Mouse (Mus musculus) cerebellum, postnatal 4 days (tissue): Measurements from ENCODE around the gene Ckap5.
A peak's percentile ranks its signal among the peaks of the same experiment; 100 is the strongest.

Experiments
- DNase-seq, 2 experiments: peaks; one replicate each; pipeline ENCODE4 v3.0.0; 2022; ENCODE audit warnings: low spot score in 2 of 2, mixed read lengths in 1 of 2

Ckap5 gene

DNA sequence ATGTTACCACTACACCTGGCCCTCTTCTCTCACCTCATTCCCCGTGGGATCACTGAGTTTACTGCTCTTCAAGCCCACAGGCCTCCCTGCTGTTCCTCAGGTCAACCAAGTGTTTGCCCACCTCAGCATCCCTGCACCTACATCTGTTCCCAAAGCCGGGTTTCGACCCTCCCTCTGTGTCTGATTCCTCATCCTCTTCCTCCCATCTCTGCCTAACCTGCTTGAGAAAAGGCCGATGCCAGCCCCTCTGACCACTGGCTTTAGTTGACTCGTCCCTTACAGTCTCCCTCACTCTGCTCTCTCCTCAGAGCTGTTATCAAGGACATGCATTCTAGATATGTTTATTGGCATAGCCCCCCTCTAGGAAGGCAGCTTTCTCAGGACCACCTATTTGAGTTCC lies 100.9 kb downstream of the Ckap5 start:
- DNase-seq = no peak

DNA sequence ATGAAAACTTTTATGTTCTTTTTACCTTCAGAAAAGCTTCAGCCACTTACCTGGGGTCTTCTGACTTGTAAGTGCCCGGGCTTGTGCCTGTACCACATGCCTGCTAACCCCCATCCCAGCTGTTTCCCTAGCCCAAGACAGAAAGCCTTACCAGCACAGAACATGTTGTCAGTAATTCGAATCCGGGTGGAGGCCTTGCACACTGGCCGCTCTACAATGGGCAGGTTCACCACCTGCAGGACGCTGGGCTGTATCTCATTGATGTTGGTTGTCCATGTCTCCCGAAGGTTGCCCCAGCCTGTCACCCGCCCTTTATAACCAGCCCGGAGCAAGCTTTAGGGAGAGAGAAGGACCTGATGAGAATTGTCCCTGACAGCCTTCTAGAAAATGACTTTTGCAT lies 101.6 kb downstream of the Ckap5 start:
- DNase-seq = no peak

DNA sequence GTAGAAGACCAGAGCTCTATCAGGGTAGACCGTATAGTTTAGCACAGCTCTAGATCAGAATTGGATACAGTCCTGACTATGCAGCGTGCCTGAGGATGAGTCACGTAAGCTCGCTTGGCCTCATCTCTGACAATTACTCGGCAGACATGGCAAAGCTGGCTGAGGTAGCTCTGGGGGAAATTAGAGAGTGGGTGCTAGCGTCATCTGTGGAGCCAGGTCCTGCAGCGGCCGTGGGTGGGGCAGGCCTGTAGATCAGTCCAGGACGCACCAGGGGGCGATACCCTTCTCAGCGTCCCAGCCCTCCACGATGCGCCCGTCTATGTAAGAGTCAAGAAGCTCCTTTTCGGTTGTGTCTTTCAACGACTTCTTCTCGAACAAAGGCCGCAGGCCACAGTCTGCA lies 103.1 kb downstream of the Ckap5 start:
- DNase-seq = no peak

DNA sequence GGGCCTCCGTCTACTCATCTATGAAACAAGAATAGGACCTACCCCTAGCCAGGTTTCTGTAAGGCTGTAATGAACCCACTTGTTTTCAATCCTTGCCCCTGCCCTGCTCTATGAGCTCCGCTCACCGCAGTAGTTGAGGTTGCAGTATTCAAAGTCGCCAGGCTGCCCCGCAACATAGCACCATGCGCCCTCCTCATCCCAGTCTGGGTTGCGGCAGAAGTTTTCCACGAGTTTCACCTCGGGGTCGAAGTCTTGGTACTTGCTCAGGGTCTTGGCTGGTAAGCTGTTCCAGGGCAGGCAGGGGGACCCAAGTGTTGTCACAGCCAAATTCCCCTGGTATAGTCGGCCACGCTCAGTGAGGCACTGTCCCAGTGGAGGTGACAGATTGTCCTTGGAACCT lies 103.8 kb downstream of the Ckap5 start:
- DNase-seq = no peak

DNA sequence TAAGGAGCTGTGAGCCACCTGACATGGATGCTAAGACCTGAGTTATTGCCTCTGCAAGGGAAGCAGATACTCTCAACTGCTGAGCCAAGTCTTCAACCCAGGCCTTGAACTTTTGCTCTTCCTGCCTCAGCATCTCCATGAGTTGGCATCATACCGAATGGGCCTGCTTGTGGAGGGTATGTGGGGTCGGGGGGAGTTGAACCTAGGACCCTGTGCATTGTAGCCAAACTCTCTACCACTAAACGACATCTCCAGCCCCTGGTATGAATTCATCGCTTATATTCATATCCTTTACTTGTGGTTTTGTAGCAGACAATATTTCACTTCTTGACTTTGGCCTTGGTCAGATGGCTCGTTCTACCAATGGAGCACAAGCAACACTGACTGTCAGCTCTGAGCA lies 105.3 kb downstream of the Ckap5 start:
- DNase-seq = no peak

GRCm38 (mm10) chr2:91632316-91632715 lies 105.8 kb downstream of the Ckap5 start:
- DNase-seq = no peak

DNA sequence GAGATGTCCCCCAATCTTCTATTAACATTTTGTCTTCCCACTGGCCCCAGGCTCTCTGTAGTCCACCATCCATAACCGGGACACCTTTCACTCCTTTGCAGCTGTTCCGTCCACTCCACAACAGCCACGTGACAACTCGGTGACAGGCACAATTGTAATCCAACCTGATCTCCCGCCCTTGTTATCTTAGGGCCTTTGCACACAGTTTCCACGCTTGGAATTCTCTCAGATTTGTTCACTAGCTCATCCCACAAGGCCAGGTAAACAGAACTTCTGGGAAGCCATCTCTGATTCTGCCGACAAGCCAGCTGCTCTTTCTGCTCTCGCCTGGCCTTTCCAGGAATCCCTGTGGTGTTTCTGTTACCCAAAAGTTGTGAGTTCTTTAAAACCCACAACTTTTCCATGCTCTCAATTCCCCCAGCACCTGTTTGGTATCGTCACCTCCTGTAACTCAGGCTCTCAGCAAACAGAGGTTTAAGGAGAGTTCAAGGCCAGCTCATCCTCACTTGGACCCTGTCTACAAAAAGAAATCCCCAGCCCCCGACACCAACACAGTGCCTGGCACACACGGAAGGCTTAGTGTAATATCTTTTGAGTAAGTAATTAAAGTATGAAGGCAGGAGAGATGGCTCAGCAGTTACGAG lies 106.9 kb downstream of the Ckap5 start:
- DNase-seq = no peak

DNA sequence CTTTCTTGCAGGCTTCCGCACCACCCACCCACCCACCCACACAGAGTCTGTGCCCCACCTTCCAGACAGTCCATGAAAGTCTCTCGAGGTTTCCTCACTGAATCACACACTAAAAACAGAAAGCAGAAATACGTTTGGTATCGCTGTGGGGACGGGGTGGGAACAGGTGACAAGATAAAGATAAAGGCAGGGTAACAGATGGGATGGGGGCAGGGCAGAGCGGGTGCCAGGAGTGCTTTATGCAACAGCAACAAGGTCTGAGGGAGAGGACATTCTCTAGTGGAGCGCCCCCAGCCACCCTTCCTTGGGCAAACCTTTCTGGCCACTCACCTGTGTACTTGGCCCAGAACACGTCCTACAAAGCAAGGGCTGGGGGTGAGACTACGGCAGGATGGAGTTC lies 108.3 kb downstream of the Ckap5 start:
- no peak for DNase-seq

DNA sequence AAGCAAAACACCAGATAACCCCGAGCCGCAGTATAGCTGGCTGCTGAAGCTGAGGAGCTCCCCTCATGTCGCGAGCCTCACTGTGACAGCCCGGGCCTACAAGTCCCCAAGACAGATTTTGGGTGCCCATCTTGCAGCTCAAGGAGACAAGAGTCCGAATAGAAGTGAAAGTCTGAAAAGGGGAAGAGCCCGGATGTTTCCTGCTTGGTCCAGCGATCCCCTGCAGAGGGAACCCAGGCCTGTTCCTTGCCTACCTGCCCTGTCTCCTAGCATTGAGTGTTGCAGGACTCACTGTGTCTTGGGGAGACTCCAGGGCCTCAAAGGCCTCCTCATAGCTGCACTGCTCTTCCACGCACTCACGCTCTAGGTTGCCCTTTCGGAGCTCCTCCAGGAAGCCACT lies 108.9 kb downstream of the Ckap5 start:
- DNase-seq = no peak

DNA sequence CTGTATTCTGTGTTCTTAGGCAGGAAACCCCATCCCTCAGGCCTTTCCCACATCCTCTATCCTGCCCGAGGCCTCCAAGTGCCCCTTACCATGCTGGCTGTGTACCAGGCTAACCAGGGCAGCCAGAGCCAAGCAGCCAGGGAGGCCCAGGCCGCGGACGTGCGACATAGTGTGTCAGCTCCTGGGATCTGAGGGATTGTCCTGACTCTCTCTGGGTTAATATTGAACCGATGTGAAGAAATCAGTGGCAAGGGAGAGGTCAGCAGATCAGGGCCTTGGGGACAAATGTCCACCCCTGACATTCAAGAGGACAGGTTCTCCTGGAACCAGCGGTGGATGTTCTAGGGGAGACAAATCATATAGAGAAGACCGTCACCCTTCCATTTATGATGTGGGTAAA lies 109.7 kb downstream of the Ckap5 start, which contains the start of gene F2:
F2 (minus strand) TSS at position 186 of the 400 bp plus-strand sequence.
- DNase-seq = no peak

GRCm38 (mm10) chr2:91636727-91637338 lies 110.3 kb downstream of the Ckap5 start:
- DNase-seq = no peak

- DNase-seq = no peak
Measured at GRCm38 (mm10) chr2:91638931-91639330, 112.4 kb downstream of the Ckap5 start.

DNA sequence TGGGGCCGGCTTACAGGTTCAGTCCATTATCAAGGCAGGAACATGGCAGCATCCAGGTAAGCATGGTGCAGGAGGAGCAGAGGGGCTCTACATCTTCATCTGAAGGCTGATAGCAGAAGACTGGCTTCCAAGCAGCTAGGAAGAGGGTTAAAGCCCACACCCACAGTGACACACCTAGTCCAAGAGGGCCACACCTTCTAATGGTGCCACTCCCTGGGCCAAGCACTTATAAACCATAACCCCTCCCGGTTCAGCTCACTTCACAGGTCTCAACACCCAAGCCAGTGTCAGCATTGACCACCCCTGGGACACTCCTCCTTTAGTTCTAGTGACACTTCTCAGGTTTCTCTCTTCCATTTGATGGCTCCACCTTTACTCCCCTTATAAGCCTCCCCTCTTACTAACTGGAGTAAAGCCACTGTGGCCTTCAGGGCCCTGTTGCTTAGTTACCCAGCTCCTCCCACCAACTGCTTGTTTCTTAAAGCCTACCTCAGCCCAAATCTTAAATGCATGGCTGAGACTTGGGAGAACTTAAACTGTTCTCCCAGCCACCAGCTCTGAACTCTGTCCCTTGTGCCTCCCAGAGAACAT lies 116.4 kb downstream of the Ckap5 start:
- no peak for DNase-seq

- DNase-seq = no peak
Measured at GRCm38 (mm10) chr2:91644021-91644420, 117.5 kb downstream of the Ckap5 start.

- DNase-seq = no peak
Measured at GRCm38 (mm10) chr2:91645354-91645753, 118.8 kb downstream of the Ckap5 start.

- no peak for DNase-seq
Measured at GRCm38 (mm10) chr2:91645811-91646210, 119.2 kb downstream of the Ckap5 start.

DNA sequence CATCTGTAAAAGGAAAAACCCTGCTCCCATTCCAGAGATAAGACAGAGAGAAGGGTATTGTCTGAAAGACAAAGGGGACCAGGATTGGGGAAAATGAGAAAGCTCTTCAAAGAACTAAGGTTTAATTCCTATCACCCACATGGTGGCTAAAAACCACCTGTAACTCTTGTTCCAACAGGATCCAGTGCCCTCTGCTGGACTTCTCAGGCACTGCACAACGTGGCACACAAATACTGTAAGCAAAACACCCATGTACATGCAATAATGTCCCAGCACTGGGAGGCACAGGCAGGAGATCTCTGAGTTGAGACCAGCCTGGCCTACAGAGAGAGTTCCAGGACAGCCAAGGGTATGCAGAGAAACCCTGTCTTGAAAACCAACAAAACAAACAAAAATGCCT lies 120.2 kb downstream of the Ckap5 start:
- DNase-seq = peak in 1 of 2 experiments; percentile 72

GRCm38 (mm10) chr2:91649152-91649551 lies 122.6 kb downstream of the Ckap5 start:
- peak in 1 of 2 experiments; percentile 14 for DNase-seq

DNA sequence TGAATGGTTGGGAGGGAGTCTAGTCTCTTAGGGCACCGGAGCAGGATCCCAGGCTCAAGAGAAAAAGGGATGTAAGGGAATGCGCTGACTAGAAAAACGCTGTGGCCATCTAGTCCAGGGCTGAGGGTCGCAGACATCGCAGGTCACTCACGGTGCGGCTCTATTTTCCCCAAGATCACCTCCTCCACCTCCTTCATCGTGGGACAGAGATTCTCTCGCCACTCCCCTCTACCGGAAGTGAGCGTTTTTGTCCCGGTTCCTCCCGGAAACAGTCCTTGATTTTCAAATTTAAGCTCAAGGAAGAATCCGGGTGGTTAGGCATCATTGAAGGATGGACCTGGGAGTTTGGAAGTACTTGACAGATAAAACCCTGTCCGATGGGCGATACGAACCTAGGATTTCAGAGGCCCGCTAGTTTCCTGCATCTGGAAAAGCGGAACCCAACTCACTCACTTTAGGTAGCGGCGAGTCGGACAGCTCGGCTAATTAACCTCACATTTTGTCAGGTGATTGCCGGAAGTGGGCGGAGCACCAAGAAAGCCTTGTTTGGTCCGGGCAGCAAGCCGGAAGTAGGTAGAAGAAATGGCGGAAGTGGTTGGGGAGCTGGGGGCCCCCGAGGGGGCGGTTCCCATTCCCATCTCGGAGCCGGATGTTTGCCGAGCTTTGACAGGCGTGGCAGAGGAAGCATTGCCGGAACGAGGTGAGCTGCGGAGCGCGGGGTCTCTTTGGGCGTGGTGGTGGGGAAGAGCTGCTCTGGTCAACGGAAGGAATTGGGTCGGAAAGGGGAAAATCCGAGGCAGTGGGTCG lies 123.2 kb downstream of the Ckap5 start, which contains the start of the genes Zfp408 and Arhgap1:
Zfp408 (minus strand) TSS at position 239 of the 807 bp plus-strand sequence.
Arhgap1 (plus strand) TSS at position 308 of the 807 bp plus-strand sequence.
- DNase-seq = peak; percentile 92 to 95

DNA sequence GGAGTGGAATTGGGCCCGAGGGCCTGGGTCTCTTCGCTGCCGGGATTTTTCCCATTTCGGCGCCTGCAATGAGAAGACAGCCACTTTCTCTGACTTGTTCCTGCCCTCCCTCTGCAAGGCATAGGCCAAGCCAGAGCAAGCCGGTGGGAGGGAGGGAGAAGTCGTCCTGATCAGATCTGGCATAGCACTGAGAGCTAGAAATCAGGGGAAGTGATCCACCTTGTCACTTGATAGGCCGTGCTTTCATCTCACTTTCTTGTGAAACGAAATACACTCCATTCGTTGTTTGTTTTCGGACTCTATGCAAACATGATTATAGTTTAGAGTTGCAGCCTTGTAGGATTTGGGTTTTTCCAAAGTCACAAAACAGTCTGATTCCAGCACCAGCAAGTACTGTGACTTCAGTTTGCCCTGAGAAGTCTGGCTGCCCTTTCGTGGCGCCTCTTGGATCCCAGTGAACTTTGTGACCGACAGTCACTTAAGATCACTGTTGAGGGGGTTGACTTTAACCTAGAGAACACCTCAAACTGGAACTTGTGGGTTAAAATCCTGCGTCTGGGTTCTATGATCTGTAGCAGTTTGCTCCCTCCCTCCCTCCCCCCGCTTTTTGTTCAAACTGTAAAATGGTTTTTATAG lies 123.9 kb downstream of the Ckap5 start:
- no peak for DNase-seq

- DNase-seq = no peak
Measured at GRCm38 (mm10) chr2:91651458-91652258, 125.1 kb downstream of the Ckap5 start.
